Mouse (Mus musculus) CD4-positive helper T cell, adult 2 months (primary cell): ENCODE measurements around the gene Krt82.

Source experiments
- DNase-seq: peaks from one replicate; pipeline ENCODE4 v3.0.0-alpha.2; 2012; ENCODE audit warnings: low read depth, missing footprints, low spot score

The Krt82 gene

GRCm38 (mm10) chr15:101550567-101550966 is at the start of gene Krt82:
TSS of gene Krt82 (minus strand) at chr15:101550667.
- DNase-seq, result no peak

- DNase-seq, result no peak
These were observed 48.7 kb upstream of the Krt82 start for GRCm38 (mm10) chr15:101599123-101599522.

- DNase-seq, result no peak
These were observed 37.7 kb upstream of the Krt82 start for GRCm38 (mm10) chr15:101588216-101588615.

GRCm38 (mm10) chr15:101584456-101584855 is 34.0 kb upstream of the Krt82 start:
- no peak for DNase-seq

- DNase-seq, result no peak
These were observed 32.9 kb upstream of the Krt82 start for GRCm38 (mm10) chr15:101583211-101583965.

- no peak for DNase-seq
These were observed 31.2 kb upstream of the Krt82 start for GRCm38 (mm10) chr15:101581701-101582100.

GRCm38 (mm10) chr15:101575506-101575905 is 25.0 kb upstream of the Krt82 start:
- DNase-seq, result no peak

- DNase-seq, result no peak
These were observed 23.4 kb upstream of the Krt82 start, which contains the start of gene Krt75 for GRCm38 (mm10) chr15:101573796-101574345. TSS of gene Krt75 (minus strand) at chr15:101573904.

GRCm38 (mm10) chr15:101567780-101568179 is 17.3 kb upstream of the Krt82 start:
- no peak for DNase-seq

- no peak for DNase-seq
These were observed 12.4 kb upstream of the Krt82 start, which contains the start of gene Krt90 for GRCm38 (mm10) chr15:101562850-101563249. TSS of gene Krt90 (minus strand) at chr15:101562950.

GRCm38 (mm10) chr15:101558034-101558646 is 7.7 kb upstream of the Krt82 start:
- no peak for DNase-seq

GRCm38 (mm10) chr15:101553169-101553568 is 2.7 kb upstream of the Krt82 start:
- no peak for DNase-seq

- no peak for DNase-seq
These were observed 1.7 kb upstream of the Krt82 start for GRCm38 (mm10) chr15:101552188-101552587.

- no peak for DNase-seq
These were observed 6.0 kb downstream of the Krt82 start for GRCm38 (mm10) chr15:101544478-101544877.

- DNase-seq, result no peak
These were observed 7.9 kb downstream of the Krt82 start for GRCm38 (mm10) chr15:101542543-101542942.

GRCm38 (mm10) chr15:101538580-101538900 is 11.9 kb downstream of the Krt82 start:
- DNase-seq, result no peak

- no peak for DNase-seq
These were observed 12.4 kb downstream of the Krt82 start for GRCm38 (mm10) chr15:101537864-101538579.

GRCm38 (mm10) chr15:101536054-101536850 is 14.2 kb downstream of the Krt82 start:
- no peak for DNase-seq

GRCm38 (mm10) chr15:101532720-101533119 is 17.7 kb downstream of the Krt82 start, which contains the start of gene Krt84:
TSS of gene Krt84 (minus strand) at chr15:101532820.
- DNase-seq, result no peak

- DNase-seq, result no peak
These were observed 27.8 kb downstream of the Krt82 start for GRCm38 (mm10) chr15:101522556-101523232.

GRCm38 (mm10) chr15:101519792-101520191 is 30.7 kb downstream of the Krt82 start:
- peak; percentile 37 for DNase-seq
